Mouse (Mus musculus) 3134 (cell line): ENCODE measurements at regions not wholly inside any gene's neighbourhood (a gene's known extent, or its start where the extent isn't known, plus 50 kb on each side); places are given as distances from the start of the nearest gene placed in this dataset.
"Not testable (repeated sequence)": the region's sequence is repeated elsewhere in the genome, so short reads cannot be mapped to it uniquely, and the experiment has no call there.

Experiments
- DNase-seq: peaks from one replicate; pipeline ENCODE4 v3.0.0-alpha.2; 2011; ENCODE audit warnings: low spot score; ENCODE audit not compliant: insufficient read length; ENCODE audit errors: extremely low read depth

DNA sequence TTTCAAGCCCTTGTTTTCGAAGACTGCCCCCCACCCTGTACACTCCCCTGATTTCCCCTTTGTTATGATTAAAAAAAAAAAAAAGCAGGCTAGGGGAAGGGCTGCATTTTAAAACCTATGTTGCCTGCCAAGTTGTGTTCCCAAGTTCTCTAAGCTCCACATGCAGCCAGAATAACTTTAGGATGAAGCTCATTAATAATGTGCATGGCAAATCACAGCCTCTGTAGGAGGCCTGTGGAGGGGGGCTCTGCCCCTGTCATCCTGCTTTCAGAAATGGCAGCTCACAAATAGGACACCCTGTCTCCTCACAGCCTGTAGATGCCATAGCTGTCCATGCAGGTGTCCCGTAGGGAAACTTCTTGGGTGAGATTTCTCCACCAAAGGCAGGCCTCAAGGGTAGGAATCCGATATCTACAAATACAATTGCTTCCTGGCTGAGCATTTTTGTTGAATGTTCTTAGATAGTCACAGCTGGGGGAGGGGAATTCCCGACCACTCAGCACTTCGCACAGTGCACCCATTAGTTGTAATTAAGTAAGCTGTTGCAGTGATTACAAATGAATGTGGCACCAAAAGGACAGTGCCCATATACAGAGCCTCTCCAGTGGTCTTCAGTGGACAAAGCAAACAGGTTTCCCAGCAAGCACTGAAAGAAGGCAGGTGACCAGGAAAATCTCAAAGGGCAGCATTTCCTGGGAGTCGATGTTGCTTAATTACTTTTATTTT lies 389.1 kb upstream of the Klhl29 start:
- DNase-seq, result no peak

DNA sequence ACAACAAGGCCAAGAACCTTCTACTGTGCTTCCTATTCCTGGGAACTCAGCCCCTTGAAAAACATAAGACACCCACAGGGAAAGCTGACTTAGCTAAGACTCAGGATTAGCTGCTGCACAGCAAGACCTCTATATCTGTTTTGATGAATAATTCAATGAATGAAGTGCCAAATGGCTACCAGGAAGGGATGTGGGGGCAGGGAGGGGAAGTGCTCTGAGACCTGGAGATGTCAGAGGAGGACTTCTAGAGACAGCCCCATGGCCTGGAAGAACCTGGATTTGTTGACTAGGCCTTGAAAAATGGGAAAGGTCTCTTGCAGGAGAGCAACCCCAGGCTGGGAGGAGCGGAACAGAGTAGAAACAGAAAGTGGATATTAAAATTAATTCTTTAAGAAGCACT lies 388.5 kb upstream of the Klhl29 start:
- no peak for DNase-seq

DNA sequence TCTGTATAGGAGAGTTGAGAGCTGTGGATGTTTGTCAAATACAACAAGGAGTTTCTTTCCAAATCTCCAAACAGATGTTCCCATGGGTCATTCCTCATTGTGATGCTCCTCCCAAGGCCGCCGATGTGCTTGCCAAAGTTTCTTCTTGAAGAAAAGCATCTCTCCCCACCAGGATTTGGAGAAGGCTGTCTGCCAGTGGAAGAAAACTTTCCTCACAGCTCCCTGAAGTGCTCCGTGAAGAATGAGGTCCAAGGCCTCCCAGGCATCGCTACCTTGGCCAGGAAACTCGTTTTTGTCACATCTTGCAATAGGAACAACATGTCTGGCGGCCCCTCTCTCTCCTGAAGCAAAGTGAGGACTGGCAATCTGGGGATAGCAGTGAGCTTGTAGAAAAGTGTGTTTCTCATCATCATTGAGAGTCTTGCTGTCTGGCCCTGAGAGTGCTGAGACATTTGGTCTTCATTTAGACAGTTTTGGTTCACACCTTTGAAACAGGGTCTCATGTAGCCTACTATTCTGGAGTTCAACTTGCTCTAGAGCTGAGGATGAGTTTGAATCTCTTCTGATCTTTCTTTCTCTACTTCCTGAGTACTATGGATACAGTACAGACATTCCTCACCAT lies 386.9 kb upstream of the Klhl29 start:
- DNase-seq, result no peak

DNA sequence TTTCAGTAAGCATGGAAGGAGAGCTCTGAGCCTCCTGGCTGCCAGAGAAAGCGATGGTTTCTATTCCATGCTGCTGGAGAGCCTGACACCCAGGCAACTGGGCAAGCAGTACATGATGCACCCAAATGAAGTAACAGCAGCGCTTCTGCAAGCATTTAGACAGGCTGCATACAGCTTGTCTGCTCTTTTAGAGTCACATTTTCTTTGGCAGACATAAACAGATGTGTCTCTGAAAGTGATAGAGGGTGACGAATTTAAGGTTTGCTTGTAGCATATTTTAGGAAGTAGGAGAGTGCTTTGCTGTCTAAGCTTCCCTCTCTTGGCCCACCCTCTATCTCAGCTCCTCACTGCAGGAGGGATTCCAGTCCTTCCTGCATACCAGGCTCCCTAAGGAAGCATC lies 384.0 kb upstream of the Klhl29 start:
- DNase-seq, result no peak

DNA sequence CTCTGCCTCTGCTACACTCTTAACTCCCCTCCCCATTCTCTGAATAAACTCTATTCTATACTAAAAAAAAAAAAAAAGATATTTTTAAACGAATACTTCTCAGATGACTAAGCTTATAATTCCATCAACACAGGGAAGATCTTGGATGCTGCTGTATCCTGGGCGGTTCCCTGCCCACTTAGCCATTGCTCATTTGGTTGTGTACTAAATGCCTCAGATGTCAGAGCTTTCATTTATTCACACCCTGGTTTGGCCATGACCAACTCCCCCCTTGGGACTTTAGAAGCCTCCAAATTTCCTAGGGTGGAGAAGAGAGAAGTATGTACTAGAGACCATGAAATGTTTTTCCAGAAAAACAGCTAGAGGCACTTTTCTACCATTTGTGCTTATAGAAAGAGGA lies 382.3 kb upstream of the Klhl29 start:
- DNase-seq, result no peak

DNA sequence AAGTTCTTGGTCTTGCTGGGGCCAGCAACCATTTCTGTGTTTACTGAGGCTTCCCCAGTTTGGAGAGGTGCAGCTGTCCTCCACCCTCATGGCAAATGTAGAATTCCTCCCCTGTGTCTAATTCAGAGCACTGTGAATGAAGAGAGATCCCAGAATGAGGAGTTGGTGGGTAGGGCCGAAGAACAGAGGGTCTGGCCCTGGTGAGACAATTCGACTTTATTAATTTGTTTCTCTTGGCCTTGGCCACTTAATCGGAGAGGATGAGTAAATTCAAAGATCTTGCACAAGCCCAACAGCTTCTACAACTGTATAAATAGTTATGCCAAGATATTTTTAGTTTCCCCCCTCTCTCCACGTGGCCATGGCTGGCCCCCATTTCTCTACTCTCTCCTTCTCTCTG lies 381.9 kb upstream of the Klhl29 start:
- no peak for DNase-seq

DNA sequence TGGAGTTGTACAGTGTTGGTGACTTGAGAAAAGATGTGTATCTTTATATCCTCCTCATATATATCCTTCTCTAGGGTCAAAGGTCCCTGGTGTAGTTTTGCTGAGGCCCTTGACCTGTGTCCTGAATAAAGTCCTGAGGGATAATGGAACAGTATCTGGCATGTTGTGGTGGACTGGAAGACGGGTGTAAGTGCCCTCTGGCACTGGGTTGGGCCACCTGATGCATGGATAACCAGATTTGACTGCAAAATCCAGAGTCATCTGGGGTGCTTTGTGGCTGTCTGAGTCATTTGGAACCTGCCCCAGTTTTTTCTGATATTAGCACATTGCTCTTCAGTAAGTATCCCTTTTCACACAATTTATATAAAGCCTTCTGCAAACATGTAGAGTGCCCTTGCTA lies 378.3 kb upstream of the Klhl29 start:
- DNase-seq, result no peak

DNA sequence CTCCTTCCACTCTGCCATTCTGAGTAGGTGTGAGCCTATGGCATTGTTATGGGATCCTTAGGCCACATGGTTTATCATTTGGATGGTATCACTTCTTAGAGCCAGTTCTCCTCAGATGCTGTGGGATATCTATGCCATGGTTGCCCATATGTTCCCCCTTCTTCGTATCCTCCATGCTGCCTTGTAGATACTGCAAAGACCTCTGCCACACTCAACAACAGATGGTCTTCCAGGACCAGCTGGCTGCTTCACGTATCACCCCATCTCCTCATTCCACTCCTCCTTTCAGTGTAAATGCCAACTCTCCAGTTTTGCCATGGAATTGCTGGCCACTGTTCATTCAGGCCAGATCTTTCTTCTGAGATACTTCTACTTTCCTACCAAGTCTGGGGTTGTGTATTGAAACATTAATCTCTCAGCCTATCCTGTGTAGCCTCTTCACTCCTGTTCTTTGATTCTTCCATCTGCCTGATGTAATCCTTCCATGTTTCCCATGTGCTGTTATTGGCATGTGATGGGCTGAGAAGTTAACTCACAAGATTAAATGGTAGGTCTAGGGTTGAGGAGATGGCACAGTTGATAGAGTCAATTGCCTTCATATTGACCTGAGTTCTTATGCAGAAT lies 368.7 kb upstream of the Klhl29 start:
- no peak for DNase-seq

DNA sequence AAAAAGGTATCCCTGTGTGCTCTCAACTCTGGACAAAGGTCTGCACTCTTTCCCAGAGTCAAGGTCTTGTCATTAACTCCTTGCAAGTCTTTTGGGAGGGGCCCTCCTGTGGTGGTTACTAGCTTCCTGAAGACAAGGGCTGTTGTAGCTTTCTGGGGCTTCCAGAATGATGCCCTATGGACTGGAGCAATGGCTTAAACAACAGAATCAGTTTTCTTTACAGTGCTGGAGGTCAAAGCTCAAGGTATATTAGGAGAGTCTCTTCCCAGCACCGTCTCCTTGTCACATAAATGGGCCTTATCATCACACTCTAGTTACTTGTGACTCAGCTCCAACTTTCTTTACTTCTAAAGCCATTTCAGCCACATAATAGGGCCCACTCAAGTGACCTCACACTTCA lies 360.6 kb upstream of the Klhl29 start:
- DNase-seq, result no peak

DNA sequence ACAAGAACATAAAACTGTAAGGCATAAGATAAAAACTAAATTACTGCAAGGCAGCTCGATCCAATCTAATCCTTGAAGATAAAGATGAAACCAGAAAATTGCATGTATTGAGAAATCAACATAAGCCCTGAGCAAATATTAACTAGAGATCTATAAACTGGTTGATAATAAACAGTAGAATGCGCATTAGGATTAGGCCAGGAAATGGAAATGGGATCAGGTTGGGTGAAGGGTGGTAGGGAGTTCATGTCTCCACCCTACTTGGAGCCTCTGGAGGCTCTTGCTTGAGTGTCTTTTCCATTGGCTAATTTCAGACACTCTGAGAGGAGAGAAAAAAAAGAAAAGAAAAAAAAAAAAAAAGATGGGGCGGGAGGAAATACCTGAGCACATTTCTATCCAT lies 359.4 kb upstream of the Klhl29 start:
- no peak for DNase-seq

DNA sequence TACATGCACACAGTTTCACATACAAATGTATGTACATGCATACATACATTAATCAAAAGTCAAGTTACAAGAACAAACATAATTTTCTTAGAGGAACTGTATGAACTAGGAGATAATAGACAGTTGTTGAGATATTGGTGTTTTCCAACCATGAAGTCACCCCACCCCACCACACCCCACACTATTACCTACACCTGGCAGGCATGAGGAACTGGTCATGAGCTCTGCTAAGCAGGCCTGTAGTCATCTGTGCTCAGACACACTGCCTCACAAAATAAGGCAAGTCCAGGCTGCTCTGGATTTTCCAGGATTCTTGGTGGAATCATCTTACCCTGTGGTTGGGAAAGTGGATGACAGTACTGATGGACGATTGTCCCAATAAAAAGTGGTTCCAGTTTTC lies 347.6 kb upstream of the Klhl29 start:
- no peak for DNase-seq

DNA sequence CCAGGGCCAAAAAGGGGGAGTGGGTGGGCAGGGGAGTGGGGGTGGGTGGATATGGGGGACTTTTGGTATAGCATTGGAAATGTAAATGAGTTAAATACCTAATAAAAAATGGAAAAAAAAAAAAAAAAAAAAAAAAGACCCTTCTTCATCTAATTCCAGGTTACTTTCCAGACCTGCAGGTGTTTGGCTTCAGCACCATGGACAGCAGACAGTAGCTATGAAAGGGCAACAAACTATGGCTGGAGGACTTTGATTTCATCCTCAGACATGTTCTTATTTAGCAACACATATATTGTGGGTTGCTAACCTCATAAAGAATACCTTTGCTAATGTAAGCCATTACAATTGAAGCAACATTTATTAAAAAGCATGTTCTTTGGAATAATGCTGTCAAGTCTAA lies 342.0 kb upstream of the Klhl29 start:
- DNase-seq, result not testable (repeated sequence)

DNA sequence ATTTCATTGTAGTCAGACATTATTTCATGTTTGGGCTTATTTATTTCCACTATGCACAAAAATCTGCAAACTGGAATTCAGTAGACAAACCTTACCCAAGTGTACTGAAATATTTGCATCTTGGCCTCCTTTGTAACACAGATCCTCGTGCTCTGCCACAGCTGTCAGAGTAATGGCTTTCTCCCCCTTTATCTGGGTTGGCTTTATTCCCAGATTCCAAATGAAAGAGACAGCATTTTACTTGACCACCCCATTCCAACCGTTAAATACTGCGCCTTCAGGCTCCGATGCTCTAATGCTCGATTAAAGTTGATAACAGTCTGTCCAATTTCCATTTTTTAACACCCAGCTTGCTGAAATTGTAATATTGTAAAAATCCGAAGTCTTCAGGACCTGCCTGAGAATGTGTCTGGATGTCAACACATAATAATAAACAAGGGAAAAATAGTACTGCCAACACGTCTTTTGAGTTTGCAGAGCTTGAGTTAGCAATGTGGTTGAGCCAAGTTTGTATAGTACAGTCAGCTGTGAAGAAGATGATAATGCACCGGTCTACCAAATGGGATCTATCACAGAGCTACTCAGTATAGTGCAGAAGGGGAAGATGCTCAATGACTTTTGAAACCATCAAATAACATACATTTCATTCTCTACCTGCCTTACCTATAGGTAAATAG lies 323.4 kb upstream of the Klhl29 start:
- DNase-seq, result no peak

DNA sequence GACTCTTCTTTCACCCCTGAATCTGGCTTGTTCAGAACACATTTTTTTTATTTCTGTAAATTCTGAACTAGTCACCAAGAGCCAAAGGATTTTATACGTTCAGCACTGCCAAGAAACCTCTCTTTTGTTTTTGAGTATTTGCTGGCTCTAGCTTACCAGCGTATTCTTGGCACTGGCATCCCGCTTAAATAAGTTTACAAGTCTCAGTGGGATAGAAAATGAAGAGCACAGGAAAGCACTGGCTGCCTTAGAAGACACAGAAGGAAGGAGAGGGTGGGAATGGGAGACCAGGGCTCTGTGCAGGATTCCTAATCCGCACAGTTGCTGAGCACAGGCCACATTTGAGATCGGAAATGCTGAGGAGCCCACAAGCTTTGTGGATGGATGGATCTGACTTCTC lies 306.7 kb upstream of the Klhl29 start:
- no peak for DNase-seq

DNA sequence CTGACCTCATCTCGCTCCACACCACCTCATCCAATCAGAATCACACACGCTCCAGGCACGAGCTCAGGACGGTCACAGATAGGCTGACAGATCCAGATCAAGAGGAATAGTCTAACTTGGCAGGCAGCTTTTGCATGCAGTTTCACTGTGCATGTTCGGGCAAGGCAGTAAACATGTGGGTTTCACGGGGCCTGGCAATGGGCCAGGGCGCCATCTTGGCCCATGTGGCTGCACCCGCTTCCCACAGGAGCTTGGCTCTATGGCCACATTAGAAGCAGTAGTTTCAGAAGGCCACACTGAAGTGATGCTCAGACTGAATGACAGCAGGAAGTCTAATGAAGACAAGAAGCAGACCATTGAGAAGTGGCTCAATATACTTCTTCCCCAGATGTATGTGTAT lies 302.6 kb upstream of the Klhl29 start:
- peak; percentile 1 for DNase-seq

DNA sequence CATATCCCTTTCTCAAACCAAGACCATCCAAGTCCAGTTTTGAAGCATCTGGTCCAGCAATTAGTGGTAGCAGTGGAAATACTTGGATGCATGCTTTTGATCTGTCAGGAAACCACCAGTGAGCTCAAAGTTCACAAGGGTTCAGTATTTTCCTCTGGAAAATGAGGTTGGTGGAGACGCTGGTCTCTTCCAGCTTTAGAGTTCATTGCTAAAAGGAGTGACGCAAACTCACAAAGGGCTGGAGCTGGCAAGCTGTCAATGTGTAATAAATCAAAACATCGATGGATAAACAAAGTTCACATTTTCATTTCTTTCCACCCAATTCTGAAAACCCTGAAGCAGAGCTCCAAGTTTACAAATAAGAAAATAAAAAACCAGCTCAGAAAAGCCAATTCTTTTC lies 293.0 kb upstream of the Klhl29 start:
- no peak for DNase-seq

DNA sequence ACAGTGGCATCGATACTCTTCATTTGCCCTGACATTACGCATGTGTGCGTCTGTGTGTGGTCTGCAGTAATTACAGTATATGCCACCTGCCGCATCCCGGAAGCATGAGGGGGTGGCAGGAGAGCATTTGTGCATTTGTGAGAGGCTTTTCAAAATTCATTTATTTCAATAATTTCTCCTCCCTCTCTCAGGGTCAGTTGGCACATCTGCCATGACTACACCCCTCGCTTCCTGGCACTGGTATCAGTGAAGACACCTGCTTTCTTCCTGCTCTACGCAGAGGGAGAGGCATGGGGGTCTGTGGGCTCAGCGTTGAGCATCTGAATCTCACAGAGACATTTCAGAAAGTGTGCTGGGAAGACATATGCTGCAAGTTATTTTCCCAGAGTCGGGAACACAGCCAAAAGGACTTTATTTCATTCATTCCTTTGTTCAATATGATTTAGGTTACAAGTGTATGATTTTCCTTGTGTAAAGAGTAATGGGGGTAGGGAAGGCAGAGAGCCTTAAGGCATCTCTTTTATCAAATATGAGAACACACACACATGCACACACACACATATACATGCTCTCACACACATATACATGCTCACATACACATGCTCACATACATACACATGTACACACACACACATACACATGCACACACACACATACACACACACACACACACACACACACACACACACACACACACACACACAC lies 262.2 kb upstream of the Klhl29 start:
- no peak for DNase-seq

DNA sequence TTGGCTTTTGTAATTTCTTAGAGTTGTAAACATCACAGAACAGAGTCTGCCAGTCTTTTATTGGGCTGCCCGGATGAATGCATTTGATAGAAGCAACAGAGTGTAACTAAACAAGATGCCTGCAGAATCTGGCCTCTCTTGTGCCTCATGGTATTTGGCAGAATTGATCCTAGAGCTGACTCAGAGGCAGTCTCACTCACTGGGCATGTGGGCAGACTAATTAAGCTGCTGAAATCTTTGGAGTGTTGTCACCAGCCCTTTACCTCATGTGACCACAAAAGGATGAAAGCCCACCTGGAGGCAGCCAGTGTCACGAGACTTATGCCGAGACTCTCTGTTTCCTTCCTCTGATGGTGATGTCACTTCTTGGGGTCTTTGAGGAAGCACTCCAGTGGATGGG lies 258.5 kb upstream of the Klhl29 start:
- DNase-seq, result no peak

DNA sequence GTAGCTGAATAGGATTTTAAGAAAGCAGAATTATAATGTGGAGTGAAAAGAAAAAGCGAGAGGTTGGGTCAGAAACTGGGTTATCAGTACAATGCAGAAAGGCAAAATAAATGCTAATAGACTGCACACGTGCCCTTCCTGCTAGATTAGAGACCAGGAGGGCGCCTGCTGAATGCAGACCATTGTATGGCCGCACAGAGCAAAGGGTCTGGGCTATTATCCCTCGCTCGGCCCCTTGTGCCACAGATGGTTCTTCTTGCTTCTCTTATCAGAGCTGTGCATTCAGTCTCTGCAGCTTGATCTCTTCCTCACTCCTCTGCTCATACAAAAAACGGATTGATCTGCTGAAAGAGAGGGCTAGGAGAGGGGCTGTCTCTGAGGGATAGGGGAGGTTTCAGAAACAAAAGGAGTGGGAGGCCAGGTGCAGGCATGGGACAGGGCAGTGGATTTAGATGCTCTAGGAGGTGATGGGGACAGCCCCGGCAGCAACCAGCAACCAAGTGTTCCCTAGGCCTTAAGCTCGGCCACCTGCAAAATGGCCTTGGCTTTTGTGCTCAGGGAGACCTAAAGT lies 225.7 kb upstream of the Klhl29 start:
- no peak for DNase-seq

DNA sequence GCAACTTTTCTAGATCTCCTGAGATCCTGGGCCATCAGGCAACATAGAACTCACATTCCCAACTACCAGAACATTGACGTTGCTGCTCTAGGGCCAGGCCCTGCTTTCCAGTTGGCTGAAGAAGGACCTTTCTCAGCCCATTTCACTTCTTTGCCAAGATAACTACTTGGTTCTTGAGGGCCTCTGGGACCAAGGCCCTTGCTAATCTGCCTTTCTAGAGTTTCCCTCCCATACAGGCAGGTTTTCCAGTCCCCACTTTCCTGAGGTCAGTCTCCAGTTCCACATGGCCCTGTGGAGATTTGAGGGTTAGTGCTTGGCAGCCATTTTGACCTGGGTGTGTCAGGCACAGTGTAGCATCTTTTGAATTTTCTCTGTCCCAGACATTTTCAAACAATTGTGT lies 223.9 kb upstream of the Klhl29 start:
- DNase-seq, result no peak

DNA sequence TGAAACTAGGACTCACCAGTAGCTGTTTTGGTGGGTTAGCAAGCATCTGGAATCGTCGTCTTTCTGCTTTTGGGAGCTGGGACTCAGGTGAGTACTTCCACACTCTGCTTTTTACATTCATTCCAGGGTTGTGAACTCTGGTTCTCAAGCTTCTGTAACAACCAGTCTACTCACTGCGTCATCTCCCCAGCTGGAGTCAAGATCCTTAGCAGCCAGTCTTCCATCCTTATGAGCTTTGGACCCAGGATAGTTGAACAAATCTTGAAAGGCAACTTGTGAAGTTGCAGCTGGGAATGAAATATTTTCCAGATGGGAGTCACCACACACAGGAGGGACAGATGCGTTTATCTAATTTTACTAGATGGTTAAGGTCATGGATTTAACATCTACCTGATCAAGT lies 223.5 kb upstream of the Klhl29 start:
- DNase-seq, result no peak
